Mouse (Mus musculus) layer of hippocampus, adult 9-10 months (tissue): ENCODE data around the gene Zfp746.
A peak's percentile ranks its signal among the peaks of the same experiment; 100 is the strongest.
"Not testable (repeated sequence)": the region's sequence is repeated elsewhere in the genome, so short reads cannot be mapped to it uniquely, and the experiment has no call there.

Source experiments
- DNase-seq: peaks from one replicate; pipeline ENCODE4 v3.0.0; 2022; ENCODE audit warnings: low spot score

Zfp746 gene

DNA sequence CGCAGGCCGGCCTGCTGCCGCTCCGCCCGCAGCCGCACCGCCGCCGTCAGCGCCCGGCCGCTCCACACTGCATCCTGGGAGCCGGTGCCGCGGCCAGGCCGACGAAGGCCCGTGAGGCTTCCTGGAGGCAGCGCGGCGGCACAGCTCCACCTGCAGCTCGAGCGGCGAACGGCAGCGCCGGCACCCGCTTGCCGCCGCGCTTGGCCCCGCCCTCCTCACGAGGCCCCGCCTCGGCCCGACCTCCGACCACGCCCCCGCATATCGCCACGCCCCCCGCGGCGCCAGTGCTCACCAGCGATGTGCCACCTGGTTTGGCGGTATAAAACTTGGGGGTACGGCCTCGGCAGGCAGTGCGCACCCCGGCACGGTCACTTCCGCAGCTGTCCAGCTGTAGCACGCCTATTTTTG is at the start of gene Zfp746:
Gene Zfp746, minus strand, starts transcription at position 123 of the 408 bp plus-strand sequence.
- peak; percentile 66 for DNase-seq

- DNase-seq = not testable (repeated sequence)
Observed at GRCm38 (mm10) chr6:48121092-48121491, 34.7 kb upstream of the Zfp746 start.

GRCm38 (mm10) chr6:48116036-48116435 is 29.6 kb upstream of the Zfp746 start:
- DNase-seq = no peak

DNA sequence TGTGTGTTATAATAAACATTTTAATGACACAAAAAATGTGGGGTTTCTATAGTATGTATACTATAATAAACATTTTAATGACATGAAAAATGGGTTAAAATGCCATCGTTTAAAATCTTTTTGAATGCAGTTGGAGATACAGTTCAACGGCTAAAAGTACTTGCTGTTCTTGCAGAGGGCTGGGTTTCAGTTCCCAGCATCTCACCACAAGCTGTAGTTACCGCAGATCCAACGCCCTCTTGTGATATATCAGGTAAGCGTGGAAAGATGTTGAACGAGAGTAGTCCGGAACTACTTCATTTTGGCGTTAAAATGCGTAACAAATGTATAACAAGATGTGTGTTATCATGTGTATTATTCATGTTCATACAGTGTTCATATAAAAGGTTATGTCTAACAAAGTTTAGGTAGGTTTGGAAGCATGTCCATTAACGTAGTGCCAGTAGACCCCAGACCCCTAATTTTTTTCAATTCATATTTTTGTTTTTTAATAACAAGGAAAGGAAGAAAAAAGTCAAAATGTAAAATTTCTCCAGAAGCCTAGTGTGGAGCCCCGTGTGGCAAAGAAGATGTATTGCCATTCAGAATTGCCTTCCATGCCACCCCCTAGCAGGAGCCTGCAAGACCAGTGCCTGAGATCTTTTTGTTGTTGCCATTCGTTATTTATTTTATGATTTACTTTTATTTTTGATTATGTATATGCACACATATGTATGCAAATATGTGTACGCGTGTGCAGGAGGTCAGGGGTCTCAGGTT is 743 bp upstream of the Zfp746 start:
- DNase-seq = no peak

DNA sequence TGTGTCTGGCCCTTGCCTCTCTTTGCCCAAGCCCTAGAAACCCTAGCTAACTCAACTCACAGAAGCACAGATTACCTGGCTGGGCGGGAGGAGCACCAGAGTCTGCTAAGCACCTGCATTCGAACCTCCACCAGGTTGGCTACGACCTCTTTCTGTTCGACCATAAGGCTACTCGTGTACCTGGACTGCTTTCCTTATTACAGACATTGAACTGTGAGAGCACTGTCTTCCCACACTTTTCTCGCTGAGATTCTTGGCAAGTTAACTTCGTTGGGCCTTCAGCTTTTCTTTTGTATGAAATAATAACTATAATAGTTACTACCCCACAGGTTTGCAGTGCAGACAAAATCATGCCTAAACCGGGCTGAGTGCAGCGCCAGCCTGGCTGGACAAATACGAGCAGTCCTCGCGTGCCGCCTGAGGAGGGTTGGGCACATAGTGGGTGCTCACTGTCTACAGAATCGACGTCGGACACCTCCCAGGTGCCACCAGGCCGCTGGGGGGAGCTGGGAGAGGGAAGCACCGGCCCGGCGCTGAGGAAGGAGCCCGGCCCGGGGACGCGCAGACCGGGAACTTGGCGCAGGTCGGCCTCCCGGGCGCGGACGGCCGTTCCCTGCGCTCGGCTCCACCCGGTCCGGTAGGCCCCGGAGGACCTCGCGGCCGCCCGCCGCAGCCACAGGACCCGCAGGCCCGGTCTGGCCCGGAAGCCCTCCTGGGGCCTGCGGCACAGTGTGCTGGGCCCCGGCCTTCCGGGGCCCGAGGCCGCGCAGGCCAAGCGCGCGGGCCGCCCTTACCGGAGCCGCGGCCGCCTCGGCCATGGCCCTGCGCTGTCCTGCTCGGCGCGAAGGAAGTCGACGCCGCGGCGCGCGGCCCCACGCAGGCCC is 630 bp downstream of the Zfp746 start:
- no peak for DNase-seq

DNA sequence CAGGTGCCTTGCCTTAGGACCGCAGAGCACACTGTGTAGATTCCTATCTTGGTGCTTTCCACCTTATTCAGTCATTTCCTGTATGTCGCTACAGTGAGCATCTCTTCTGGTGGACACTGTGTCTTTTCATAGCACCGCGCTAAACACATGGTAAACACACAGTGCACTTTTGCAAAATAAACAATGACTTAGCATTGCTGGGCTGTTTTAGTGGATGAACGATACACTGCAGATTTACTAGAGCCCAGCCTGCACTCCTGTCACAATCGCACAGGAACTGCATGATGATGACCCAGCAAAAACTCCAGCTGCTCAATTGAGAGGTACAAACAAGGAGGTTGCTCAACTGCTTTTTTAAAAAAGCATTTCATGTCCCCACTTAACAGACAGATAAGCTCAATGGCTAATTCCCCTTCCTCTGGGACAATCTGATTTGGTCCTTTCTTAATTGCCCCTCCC is 2.6 kb downstream of the Zfp746 start:
- DNase-seq = no peak

DNA sequence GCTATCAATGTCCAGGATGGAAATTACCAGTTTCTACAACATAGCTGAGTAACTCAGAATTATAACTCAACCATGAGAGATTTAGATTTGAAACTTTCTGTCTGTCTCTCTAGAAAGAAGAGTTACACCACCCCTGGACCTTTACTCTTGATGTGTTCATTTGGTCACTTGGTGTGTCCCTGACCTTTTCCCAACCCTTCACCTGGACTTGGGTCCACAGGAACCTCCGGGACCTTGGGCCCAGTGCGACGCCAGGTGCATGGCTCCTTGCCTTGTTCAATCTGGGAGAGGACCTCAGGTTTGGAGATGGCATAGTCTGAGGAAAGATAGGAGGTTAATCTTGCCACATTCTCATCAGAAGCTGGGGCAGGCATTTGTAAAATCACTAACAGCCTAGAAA is 4.4 kb downstream of the Zfp746 start:
- DNase-seq = no peak

DNA sequence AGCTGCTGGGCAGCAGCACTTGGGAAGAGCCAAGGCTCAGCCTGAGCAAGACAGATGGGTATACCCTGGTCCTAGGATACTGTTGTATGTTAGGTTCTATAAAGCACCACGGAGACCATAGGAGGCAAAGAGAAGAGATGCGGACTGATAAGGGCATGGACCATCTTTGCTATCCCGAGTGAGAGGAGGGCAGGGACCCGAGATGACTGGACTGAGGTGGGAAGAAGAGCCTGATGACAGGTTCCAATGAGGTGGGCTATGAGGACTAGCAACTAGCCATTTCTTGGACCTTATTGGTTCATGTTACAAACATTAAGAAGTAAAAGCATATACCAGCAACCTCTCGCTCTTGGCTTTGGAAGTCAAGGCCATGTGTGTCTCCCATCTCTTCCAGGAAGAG is 5.4 kb downstream of the Zfp746 start:
- DNase-seq = no peak

GRCm38 (mm10) chr6:48073316-48073715 is 13.1 kb downstream of the Zfp746 start:
- DNase-seq = no peak

DNA sequence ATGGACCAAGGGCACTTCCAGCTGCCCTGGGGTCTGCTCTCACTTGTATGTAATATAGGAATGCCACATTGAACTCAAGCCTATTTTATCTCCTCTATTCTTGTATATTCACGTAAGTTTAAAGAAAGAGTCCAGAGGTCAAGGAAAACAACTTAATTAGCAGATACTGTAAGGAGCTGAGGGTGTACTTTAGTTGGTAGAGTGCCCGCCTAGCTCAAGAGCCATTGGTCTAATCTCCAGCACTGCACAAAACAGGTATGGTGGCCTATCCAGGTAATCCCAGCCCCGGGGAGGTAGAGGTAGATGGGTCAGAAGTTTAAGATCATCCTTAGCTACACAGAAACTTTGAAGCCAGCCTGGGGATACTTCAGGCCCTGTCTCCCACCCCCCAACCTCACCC is 18.9 kb downstream of the Zfp746 start:
- no peak for DNase-seq

DNA sequence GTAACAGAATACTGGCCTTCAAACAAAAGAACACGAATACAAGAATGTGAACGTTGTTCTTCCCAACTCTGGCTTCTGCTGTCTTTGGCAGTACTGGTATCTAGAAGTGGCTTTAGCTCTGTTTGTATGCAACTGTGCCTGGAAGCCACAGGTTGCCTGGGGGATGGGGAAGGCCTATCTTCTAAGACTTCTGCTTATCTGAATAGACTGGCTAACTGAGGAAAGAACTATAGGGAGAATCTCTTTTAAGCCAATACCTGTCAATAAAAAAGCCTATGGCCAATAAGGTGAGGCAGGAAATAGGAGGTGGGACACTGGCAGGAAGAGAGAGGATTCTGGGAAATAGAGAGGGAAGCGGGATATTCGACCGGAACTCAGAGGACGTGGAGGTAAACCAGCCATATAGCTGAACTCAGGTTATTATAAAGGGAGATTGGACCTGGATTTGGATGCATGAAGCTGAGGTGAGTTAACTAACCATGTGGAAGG is 20.8 kb downstream of the Zfp746 start:
- DNase-seq = no peak

DNA sequence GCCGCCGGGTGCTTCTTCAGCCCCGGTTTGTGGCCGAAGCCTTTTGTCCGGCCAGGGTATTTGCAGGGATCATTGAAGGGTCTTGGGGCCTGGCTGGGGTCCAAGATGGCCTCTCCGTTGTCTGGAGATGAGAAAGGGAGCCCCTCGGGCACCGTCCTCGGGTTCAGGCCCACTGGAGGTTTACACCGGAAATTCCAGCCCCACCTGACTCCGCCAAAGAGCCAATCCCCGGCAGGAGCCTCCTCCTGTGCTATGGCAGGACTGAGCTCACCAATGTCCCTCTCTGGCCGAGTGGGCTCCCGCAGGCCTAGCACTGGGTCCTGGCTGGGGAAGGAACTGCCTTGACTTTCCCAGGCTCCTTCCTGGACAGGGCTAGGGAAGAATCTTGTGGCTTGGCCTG is 21.9 kb downstream of the Zfp746 start:
- DNase-seq = no peak

DNA sequence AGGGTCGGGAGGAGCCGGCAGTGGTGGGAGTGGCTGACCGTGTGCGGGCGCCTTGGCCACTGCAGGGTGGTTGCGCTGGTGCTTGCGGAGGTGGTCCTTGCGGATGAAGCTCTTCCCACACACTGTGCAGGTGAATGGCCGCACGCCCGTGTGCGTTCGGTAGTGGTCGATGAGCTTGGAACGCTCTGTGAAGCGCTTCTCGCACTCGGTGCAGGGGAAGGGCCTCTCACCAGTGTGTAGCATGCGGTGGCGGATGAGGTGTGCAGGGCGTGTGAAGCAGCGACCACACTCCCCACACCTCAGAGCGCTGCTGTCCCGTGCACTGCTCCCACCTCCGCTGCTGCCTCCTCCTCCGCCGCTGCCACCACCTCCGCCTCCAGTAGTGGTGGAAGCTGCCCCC is 22.5 kb downstream of the Zfp746 start:
- no peak for DNase-seq

GRCm38 (mm10) chr6:48060895-48061294 is 25.5 kb downstream of the Zfp746 start:
- DNase-seq = no peak

DNA sequence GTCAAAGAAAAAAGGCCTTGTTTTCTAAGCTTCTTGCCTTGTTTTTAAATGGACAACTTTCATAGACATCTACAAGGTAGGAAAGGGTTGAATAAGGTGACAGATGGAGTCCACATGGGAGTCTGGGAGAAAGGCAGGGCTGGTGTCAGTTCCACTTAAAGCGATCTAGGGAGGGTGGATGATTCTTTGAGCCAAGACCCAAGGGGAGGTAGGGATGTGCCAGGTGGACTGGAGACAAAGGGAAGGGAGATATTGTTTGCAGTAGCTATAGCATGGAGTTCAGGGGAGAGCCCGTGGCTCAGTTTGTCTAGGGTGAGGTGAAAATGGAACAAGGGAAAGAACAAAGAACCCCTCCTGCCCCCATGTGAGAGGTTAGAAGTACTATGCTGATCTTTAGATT is 26.0 kb downstream of the Zfp746 start:
- DNase-seq = no peak

DNA sequence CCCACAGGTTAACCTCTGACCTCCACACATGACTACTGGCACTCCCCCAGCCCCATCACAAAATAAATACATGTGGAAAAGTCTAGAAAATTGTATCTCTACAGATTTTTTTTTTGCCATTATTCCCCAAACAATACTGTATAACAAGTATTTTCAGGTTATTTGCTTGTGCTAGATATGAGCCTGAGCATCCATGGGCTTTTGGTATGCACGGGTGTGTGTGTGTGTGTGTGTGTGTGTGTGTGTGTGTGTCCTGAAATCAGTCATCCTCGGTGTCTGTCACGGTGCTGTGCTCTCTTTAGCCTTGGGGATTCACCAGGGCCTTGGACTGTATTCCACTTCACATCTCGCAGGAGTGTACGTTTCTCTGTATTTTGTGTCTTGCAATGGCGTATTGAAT is 34.3 kb downstream of the Zfp746 start:
- DNase-seq = no peak

DNA sequence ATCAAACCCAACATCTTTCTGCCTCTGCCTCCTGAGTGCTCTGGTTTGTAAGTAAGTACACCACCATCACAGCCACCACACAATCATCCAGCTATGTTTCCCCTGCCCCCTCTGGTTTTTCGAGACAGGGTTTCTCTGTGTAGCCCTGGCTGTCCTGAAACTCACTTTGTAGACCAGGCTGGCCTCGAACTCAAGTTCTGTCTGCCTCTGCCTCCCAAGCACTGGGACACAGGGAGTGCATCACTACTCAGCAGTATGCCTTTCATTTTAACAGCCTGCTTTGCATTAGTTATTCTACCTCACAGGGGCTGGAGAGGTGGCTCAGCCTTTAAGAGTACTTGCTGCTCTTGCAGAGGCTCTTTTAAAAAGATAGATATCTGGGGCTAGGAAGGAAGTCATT is 34.7 kb downstream of the Zfp746 start:
- no peak for DNase-seq

DNA sequence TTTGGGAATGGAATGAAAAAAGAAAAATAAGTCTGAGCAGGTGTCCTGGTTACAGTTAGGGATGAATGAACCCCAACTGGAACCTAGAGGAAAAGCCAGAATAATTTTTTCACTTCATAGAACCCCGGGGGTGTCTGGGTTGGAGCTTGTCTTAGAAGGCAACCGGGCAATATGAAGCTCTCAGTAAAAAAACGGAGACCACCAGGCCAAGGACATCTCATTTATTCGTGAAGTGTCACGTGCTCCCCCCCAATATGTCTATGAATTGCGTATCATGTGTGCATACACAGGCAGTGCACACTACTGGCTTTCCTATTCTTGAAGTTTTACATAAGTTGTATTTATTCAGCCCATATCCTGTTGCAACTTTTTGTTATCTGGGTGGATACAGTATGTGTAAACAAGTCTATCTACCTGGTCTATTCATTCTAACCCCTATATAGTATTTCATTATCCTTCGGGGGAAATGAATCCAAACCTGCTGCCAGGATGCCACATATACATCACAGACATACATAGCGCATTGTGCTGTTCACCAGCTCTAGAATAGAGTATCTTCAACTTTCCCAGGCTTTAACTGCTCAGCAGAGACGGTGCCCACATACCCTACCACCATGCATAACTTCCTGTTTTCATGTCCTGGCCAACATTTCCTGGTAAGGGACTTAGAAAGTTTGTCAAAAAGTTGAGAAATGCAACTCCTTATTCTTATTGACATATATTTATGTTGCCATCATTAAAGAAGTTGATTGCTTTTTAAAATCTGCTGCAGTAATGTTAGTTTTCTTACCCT is 36.9 kb downstream of the Zfp746 start:
- DNase-seq = no peak

- no peak for DNase-seq
Observed at GRCm38 (mm10) chr6:48048426-48049272, 37.7 kb downstream of the Zfp746 start, which contains the start of gene Zfp777. Zfp777 (minus strand) TSS chr6:48048911.

DNA sequence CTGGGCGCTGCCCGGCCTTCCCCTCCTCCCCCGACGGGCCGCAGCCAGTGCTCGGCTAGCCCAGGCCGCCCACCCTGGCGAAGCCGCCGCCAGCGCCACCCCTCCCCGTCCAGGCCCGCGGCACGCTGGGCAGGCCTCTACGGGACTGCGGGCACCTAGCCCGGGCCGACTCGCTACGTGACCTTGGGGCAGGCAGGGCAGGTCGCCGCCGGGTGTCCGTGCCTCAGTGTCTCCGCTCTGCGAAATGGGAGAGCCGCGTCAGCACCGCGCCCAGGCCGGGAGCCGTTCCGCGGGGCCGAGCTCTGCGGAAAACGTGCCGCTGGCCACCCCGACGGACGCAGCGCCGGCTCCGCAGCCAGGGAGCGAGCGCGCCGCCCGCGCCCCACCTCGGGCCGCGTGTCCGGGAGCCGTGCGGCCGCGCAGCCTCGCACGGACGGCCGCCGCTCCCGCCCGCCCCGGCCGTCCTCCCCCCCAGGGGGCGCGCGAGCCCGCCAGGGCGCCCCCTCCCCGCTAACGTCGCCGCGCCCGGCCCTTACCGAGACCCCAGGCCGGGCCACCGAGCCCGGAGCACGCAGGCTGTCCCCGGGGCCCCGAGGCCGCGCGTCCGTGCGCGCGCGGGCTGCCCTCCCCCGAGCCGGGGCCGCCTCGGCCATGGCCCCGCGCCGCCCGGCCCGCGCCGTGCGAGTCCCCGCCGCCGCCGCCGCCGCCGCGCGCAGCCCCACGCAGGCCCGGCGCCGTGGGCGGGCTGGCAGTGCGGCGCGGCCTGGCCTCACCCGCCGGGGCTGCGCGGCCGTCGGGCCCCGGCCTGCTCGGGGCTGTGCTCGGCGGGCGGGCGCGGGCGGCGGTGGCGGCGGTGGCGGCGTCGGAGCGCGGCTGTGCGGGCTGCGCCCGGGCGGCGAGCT is 38.7 kb downstream of the Zfp746 start:
- DNase-seq = no peak
